Mouse (Mus musculus): ENCODE data around the gene Cym. TPM values are rescaled to one million over a fixed set of nuclear protein-coding genes. Genes with fewer than 3 reads are reported as not detected.

The Cym gene
- polyA plus RNA-seq, 1 experiment from 2014 or later = 0.17 TPM

DNA sequence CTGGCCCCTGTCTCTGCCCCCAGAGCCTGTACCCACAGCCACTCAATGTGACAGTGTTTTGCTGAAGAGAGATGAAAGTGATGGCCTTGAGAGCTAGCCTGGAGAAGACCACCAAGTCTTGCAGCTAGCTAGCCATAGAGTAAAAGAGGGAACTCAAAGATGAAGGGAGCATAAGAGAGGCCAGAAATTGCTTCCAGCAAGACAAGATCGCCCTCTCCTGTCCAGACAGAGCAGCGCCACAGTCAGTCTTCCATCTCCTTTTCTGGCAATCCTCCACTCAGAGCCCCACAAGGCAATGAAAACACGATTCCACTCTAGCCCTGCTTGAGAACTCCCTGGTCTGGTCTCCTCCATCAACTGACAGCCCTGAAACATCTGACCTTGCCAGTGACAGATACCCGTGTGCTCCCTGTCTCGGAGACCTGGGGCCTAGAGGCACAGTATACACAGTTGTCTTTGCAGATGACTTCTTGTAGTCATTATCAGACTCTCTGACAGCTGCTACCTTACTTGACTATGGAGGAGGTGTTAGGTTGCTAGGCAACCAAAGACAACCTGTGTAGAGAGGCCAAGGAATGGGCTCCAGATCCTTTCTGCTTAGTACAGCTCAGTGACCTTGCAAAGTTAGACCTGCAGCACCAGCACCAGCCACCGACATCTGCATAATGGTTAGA is 33.2 kb downstream of the Cym start:
- no peak for ATAC-seq (replicated peaks; ENCODE audit: insufficient number of reproducible peaks, low FRiP score, low TSS enrichment)
- no peaks in the 10 kb centered on the region for H3K4me1 ChIP-seq (ENCODE audit: control insufficient read depth, insufficient read depth, low read length)
- H3K36me3 ChIP-seq (ENCODE audit: control insufficient read depth, insufficient read depth, low read length) = no peaks in the 10 kb centered on the region
- H3K27me3 ChIP-seq (ENCODE audit: control insufficient read depth, insufficient read depth, low read length) = no peaks in the 10 kb centered on the region
- WGBS (ENCODE audit: insufficient replicate concordance) = 41% methylated on average over 6 of the region's 6 CpGs
- no peaks in the 10 kb centered on the region for H3K9me3 ChIP-seq (replicated peaks; ENCODE audit: control insufficient read depth, low read length)
- no peak overlapping the region for H3K9ac ChIP-seq (ENCODE audit: low read depth, low read length)
- H3K27ac ChIP-seq (ENCODE audit: low read depth, low read length) = no peak overlapping the region
- no peak overlapping the region for H3K4me3 ChIP-seq (ENCODE audit: low read depth, low read length)
- no peak overlapping the region for H3K4me2 ChIP-seq

DNA sequence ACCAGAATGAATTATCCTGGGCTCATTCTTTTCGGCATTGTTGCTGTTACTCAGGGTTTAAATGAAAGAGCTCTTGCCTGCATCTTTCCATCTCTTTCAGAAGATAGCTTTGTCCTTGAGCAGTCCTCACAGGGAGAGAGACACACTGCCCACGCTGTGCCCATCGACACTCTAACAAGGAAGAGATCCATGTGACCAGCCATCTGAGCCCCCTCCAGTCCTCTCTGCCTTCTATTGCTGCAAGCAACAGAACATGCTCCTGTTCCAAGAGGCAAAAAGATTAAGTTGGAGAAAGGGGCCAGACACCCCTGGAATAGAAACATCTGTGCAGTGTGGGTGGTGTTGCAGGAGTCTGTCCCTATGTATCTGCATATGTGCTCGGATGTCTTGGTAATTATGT is 34.5 kb downstream of the Cym start:
- WGBS (ENCODE audit: insufficient replicate concordance) = 76% methylated on average over 4 of the region's 4 CpGs
- no peak overlapping the region for H3K4me3 ChIP-seq (ENCODE audit: low read depth, low read length)
- H3K27me3 ChIP-seq (ENCODE audit: control insufficient read depth, insufficient read depth, low read length) = no peaks in the 10 kb centered on the region
- H3K4me1 ChIP-seq (ENCODE audit: control insufficient read depth, insufficient read depth, low read length) = no peaks in the 10 kb centered on the region
- no peak overlapping the region for H3K27ac ChIP-seq (ENCODE audit: low read depth, low read length)
- no peak overlapping the region for H3K4me2 ChIP-seq
- no peak overlapping the region for H3K9ac ChIP-seq (ENCODE audit: low read depth, low read length)
- no peaks in the 10 kb centered on the region for H3K9me3 ChIP-seq (replicated peaks; ENCODE audit: control insufficient read depth, low read length)
- no peaks in the 10 kb centered on the region for H3K36me3 ChIP-seq (ENCODE audit: control insufficient read depth, insufficient read depth, low read length)
- no peak for ATAC-seq (replicated peaks; ENCODE audit: insufficient number of reproducible peaks, low FRiP score, low TSS enrichment)

DNA sequence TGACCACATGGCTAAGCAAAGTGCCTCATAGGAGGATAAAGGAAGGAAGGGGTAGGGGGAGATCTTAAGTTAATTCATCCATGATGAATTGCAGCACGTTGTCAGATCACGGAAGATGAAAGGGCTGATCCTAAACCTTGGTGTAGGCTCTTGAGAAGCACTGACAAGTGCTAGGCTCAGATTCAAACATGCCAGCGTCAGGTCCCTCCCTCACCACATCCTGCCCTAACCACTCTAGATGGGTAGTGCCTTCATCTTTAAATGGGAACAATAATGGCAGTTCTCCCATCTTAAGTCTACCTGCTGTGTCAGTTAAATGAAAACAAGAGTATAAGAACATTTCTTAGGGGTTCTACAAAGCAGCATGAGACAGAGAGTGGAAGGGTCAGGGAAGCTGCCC is 35.9 kb downstream of the Cym start:
- Histone ChIP-seq H3K27ac (ENCODE audit: low read depth, low read length) (no peak overlapping the region), H3K27me3 (ENCODE audit: control insufficient read depth, insufficient read depth, low read length) (no peaks in the 10 kb centered on the region), H3K36me3 (ENCODE audit: control insufficient read depth, insufficient read depth, low read length) (no peaks in the 10 kb centered on the region), H3K4me2 (no peak overlapping the region), H3K9me3 (replicated peaks; ENCODE audit: control insufficient read depth, low read length) (no peaks in the 10 kb centered on the region), H3K4me1 (ENCODE audit: control insufficient read depth, insufficient read depth, low read length) (no peaks in the 10 kb centered on the region), H3K4me3 (ENCODE audit: low read depth, low read length) (no peak overlapping the region), H3K9ac (ENCODE audit: low read depth, low read length) (no peak overlapping the region)
- WGBS (ENCODE audit: insufficient replicate concordance) = 82% methylated on average over 3 of the region's 3 CpGs
- no peak for ATAC-seq (replicated peaks; ENCODE audit: insufficient number of reproducible peaks, low FRiP score, low TSS enrichment)

DNA sequence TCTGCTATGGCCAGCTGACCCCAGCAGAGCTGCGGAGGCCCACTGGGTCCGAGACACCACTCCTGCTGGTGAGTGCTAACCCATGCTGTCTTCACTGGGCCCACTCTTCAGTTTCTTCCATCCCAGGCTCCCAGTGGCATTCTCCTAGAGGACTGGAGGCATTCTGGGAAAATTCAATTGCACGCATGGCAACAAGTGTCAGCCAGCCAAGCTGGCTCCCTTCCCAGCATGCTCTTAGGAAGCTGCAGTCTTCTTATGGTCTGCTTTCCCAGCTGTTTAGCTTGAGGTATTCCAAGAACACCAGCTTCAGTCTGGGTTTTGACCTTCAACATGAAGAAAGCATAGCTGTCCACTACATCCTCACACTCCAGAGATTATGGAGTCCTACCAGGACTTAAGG is 38.4 kb downstream of the Cym start:
- Histone ChIP-seq H3K4me1 (ENCODE audit: control insufficient read depth, insufficient read depth, low read length) (no peaks in the 10 kb centered on the region), H3K4me3 (ENCODE audit: low read depth, low read length) (no peak overlapping the region), H3K36me3 (ENCODE audit: control insufficient read depth, insufficient read depth, low read length) (no peaks in the 10 kb centered on the region), H3K27ac (ENCODE audit: low read depth, low read length) (no peak overlapping the region), H3K9ac (ENCODE audit: low read depth, low read length) (no peak overlapping the region), H3K27me3 (ENCODE audit: control insufficient read depth, insufficient read depth, low read length) (no peaks in the 10 kb centered on the region), H3K9me3 (replicated peaks; ENCODE audit: control insufficient read depth, low read length) (no peaks in the 10 kb centered on the region), H3K4me2 (no peak overlapping the region)
- WGBS (ENCODE audit: insufficient replicate concordance) = 81% methylated on average over 3 of the region's 3 CpGs
- ATAC-seq (replicated peaks; ENCODE audit: insufficient number of reproducible peaks, low FRiP score, low TSS enrichment) = no peak

DNA sequence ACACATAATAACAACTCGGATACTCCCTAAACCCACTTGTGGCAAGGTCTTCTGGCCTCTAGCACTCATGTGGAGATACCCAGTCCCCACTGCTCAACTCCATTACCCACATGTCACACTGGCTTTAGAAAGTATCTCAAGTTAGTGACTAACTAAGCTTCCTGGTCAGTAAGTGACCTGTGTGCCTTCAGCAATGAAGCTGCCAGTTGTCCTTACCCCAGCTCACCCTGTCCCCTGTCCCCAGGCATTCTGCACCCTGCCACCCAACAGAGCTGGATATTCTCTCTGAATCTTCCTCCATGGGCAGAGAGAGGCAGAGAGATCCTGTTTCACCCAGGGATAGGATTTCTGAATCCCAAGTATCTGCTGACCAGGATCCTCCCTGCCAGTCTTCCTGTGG is 38.8 kb downstream of the Cym start, which contains the start of gene Kcna10:
TSS of gene Kcna10 (plus strand) at position 301 of the 400 bp plus-strand sequence.
- H3K4me1 ChIP-seq (ENCODE audit: control insufficient read depth, insufficient read depth, low read length) = no peaks in the 10 kb centered on the region
- H3K27ac ChIP-seq (ENCODE audit: low read depth, low read length) = no peak within 1 kb of the TSS
- no peak within 1 kb of the TSS for H3K4me3 ChIP-seq (ENCODE audit: low read depth, low read length)
- no peak for ATAC-seq (replicated peaks; ENCODE audit: insufficient number of reproducible peaks, low FRiP score, low TSS enrichment)
- H3K4me2 ChIP-seq = no peak within 1 kb of the TSS
- no peaks in the 10 kb centered on the region for H3K36me3 ChIP-seq (ENCODE audit: control insufficient read depth, insufficient read depth, low read length)
- H3K9me3 ChIP-seq (replicated peaks; ENCODE audit: control insufficient read depth, low read length) = no peaks in the 10 kb centered on the region
- 57% methylated on average over 1 of the region's 1 CpGs for WGBS (ENCODE audit: insufficient replicate concordance)
- H3K27me3 ChIP-seq (ENCODE audit: control insufficient read depth, insufficient read depth, low read length) = no peaks in the 10 kb centered on the region
- H3K9ac ChIP-seq (ENCODE audit: low read depth, low read length) = no peak within 1 kb of the TSS

DNA sequence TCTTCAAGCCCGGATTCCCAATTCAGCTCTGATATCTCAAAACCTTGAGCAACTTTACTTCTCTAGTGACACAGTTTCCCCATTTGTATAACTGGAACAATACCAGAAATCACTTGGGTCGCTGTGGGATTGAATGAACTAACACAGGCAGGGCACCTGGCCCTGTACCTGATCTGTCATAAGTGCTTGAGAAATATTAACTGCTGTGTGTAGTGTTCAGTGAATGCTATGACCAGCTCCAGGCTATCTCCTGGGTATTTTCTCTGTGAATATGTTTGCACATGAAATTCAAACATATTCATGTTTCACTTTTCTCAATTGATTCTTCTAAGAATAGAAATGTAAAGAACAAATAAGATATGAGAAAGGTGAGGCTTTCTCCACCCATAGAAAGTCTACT is 40.7 kb downstream of the Cym start:
- Histone ChIP-seq H3K27ac (ENCODE audit: low read depth, low read length) (no peak overlapping the region), H3K27me3 (ENCODE audit: control insufficient read depth, insufficient read depth, low read length) (no peaks in the 10 kb centered on the region), H3K4me3 (ENCODE audit: low read depth, low read length) (no peak overlapping the region), H3K4me1 (ENCODE audit: control insufficient read depth, insufficient read depth, low read length) (no peaks in the 10 kb centered on the region), H3K9me3 (replicated peaks; ENCODE audit: control insufficient read depth, low read length) (no peaks in the 10 kb centered on the region), H3K4me2 (no peak overlapping the region), H3K36me3 (ENCODE audit: control insufficient read depth, insufficient read depth, low read length) (no peaks in the 10 kb centered on the region), H3K9ac (ENCODE audit: low read depth, low read length) (no peak overlapping the region)
- 61% methylated on average over 2 of the region's 2 CpGs for WGBS (ENCODE audit: insufficient replicate concordance)
- no peak for ATAC-seq (replicated peaks; ENCODE audit: insufficient number of reproducible peaks, low FRiP score, low TSS enrichment)

DNA sequence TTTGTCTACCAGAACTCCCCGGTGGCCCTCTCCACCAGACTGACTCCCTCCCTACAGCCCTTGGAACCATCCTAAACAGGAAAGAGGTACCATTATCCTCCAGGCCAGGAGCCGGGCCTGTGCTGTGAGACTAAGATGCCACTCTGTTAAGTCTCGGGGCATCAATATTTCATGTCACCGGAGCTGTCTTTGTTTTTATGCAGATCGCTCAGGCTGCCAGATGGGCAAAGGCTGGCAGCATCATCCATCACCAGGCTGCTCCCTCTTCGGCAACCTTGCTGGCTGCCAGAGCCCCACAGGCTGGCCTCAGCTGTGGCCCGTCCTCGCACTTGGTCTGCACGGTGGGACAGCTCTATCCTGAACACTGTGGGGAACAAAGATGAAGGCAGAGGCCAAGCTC is 45.0 kb downstream of the Cym start:
- no peak for ATAC-seq (replicated peaks; ENCODE audit: insufficient number of reproducible peaks, low FRiP score, low TSS enrichment)
- Histone ChIP-seq H3K4me1 (ENCODE audit: control insufficient read depth, insufficient read depth, low read length) (no peaks in the 10 kb centered on the region), H3K9ac (ENCODE audit: low read depth, low read length) (no peak overlapping the region), H3K27me3 (ENCODE audit: control insufficient read depth, insufficient read depth, low read length) (no peaks in the 10 kb centered on the region), H3K4me3 (ENCODE audit: low read depth, low read length) (no peak overlapping the region), H3K36me3 (ENCODE audit: control insufficient read depth, insufficient read depth, low read length) (no peaks in the 10 kb centered on the region), H3K27ac (ENCODE audit: low read depth, low read length) (no peak overlapping the region), H3K9me3 (replicated peaks; ENCODE audit: control insufficient read depth, low read length) (no peaks in the 10 kb centered on the region), H3K4me2 (no peak overlapping the region)
- 78% methylated on average over 9 of the region's 9 CpGs for WGBS (ENCODE audit: insufficient replicate concordance)

DNA sequence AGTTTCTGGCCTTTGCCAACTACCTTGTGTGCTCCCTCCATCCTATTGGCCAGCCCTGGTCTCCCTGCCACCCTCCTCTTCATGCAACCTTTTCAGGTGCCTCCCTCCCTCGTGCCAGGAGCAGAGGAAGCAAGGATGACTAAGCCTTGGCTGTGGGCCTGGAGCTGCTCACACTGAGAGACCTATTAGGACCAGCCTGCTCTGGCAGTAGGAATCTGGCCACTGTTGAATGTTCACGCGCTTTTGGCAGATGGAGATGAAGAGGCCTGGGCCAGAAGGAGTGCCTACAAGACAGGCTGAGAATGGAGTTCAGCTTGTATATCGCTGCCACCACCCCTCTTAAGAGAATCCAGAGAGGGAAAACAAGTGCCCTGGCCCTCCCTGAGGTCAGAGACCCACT is 46.0 kb downstream of the Cym start:
- Histone ChIP-seq H3K4me3 (ENCODE audit: low read depth, low read length) (no peak overlapping the region), H3K27me3 (ENCODE audit: control insufficient read depth, insufficient read depth, low read length) (no peaks in the 10 kb centered on the region), H3K9ac (ENCODE audit: low read depth, low read length) (no peak overlapping the region), H3K27ac (ENCODE audit: low read depth, low read length) (no peak overlapping the region), H3K4me2 (no peak overlapping the region), H3K4me1 (ENCODE audit: control insufficient read depth, insufficient read depth, low read length) (no peaks in the 10 kb centered on the region), H3K36me3 (ENCODE audit: control insufficient read depth, insufficient read depth, low read length) (no peaks in the 10 kb centered on the region), H3K9me3 (replicated peaks; ENCODE audit: control insufficient read depth, low read length) (no peaks in the 10 kb centered on the region)
- WGBS (ENCODE audit: insufficient replicate concordance) = 73% methylated on average over 4 of the region's 4 CpGs
- ATAC-seq (replicated peaks; ENCODE audit: insufficient number of reproducible peaks, low FRiP score, low TSS enrichment) = no peak

DNA sequence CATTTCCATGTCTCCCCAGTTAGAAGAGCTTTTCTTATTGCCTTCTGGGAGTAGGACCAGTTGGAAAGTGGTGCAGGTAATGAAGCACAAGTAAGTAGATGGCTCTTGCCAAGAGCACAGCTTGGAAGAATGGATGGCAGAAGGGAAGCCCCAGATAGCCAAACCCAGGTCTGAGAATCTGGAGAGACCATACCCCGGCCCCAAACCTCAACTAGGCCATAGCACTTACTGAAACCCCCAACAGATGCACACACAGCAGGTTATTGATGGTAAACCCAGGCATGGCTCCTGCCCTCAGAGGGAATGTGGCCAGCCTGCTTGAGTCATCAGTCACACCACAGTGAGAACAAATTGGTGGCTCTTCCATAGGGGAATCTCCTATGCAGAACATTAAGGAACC is 49.0 kb downstream of the Cym start:
- Histone ChIP-seq H3K36me3 (ENCODE audit: control insufficient read depth, insufficient read depth, low read length) (no peaks in the 10 kb centered on the region), H3K27me3 (ENCODE audit: control insufficient read depth, insufficient read depth, low read length) (no peaks in the 10 kb centered on the region), H3K9ac (ENCODE audit: low read depth, low read length) (no peak overlapping the region), H3K9me3 (replicated peaks; ENCODE audit: control insufficient read depth, low read length) (no peaks in the 10 kb centered on the region), H3K4me3 (ENCODE audit: low read depth, low read length) (no peak overlapping the region), H3K4me2 (no peak overlapping the region), H3K4me1 (ENCODE audit: control insufficient read depth, insufficient read depth, low read length) (no peaks in the 10 kb centered on the region), H3K27ac (ENCODE audit: low read depth, low read length) (no peak overlapping the region)
- no peak for ATAC-seq (replicated peaks; ENCODE audit: insufficient number of reproducible peaks, low FRiP score, low TSS enrichment)
- WGBS (ENCODE audit: insufficient replicate concordance) = 71% methylated on average over 1 of the region's 1 CpGs
